Mouse (Mus musculus): ENCODE results near the gene Iqschfp.

Iqschfp gene

GRCm38 (mm10) chr3:68570319-68570718, 678.3 kb downstream of the Iqschfp start:
- no peak for DNase-seq (ENCODE audit: low spot score in 2 of 2)

- DNase-seq (ENCODE audit: low spot score in 2 of 2) = no peak
These were observed 680.5 kb downstream of the Iqschfp start for GRCm38 (mm10) chr3:68572249-68573225.

GRCm38 (mm10) chr3:68573226-68573624, 681.2 kb downstream of the Iqschfp start:
- DNase-seq (ENCODE audit: low spot score in 2 of 2) = no peak

GRCm38 (mm10) chr3:68574097-68574496, 682.1 kb downstream of the Iqschfp start:
- DNase-seq (ENCODE audit: low spot score in 2 of 2) = no peak

GRCm38 (mm10) chr3:68574565-68574964, 682.5 kb downstream of the Iqschfp start:
- DNase-seq (ENCODE audit: low spot score in 2 of 2) = no peak

GRCm38 (mm10) chr3:68575636-68576340, 683.8 kb downstream of the Iqschfp start:
- DNase-seq (ENCODE audit: low spot score in 2 of 2) = no peak

GRCm38 (mm10) chr3:68576431-68576830, 684.4 kb downstream of the Iqschfp start:
- DNase-seq (ENCODE audit: low spot score in 2 of 2) = no peak

GRCm38 (mm10) chr3:68576948-68577347, 684.9 kb downstream of the Iqschfp start:
- DNase-seq (ENCODE audit: low spot score in 2 of 2) = no peak

GRCm38 (mm10) chr3:68581591-68581990, 689.6 kb downstream of the Iqschfp start:
- DNase-seq (ENCODE audit: low spot score in 2 of 2) = no peak

- DNase-seq (ENCODE audit: low spot score in 2 of 2) = no peak
These were observed 690.2 kb downstream of the Iqschfp start for GRCm38 (mm10) chr3:68582103-68582740.

- DNase-seq (ENCODE audit: low spot score in 2 of 2) = no peak
These were observed 691.1 kb downstream of the Iqschfp start for GRCm38 (mm10) chr3:68583031-68583693.

GRCm38 (mm10) chr3:68583771-68584511, 691.9 kb downstream of the Iqschfp start:
- DNase-seq (ENCODE audit: low spot score in 2 of 2) = no peak

GRCm38 (mm10) chr3:68585213-68585612, 693.2 kb downstream of the Iqschfp start:
- DNase-seq (ENCODE audit: low spot score in 2 of 2) = no peak

- no peak for DNase-seq (ENCODE audit: low spot score in 2 of 2)
These were observed 694.6 kb downstream of the Iqschfp start for GRCm38 (mm10) chr3:68586646-68587064.

GRCm38 (mm10) chr3:68587567-68588245, 695.7 kb downstream of the Iqschfp start:
- no peak for DNase-seq (ENCODE audit: low spot score in 2 of 2)

- DNase-seq (ENCODE audit: low spot score in 2 of 2) = no peak
These were observed 697.3 kb downstream of the Iqschfp start for GRCm38 (mm10) chr3:68589220-68589840.

- DNase-seq (ENCODE audit: low spot score in 2 of 2) = no peak
These were observed 698.4 kb downstream of the Iqschfp start for GRCm38 (mm10) chr3:68590436-68590835.

GRCm38 (mm10) chr3:68592575-68592974, 700.5 kb downstream of the Iqschfp start:
- no peak for DNase-seq (ENCODE audit: low spot score in 2 of 2)

- DNase-seq (ENCODE audit: low spot score in 2 of 2) = no peak
These were observed 701.2 kb downstream of the Iqschfp start for GRCm38 (mm10) chr3:68593073-68593867.
